Mouse (Mus musculus) heart, embryonic 16.5 days (tissue): ENCODE measurements around the gene Zfp366. TPM values are rescaled to one million over a fixed set of nuclear protein-coding genes. Genes with fewer than 3 reads are reported as not detected.

Experiments
- ATAC-seq: fragments of 200-750 bp; cut with Nextera tagmentation; replicated peaks from 2 replicates; pipeline ENCODE4 v1.8.0; 2017; ENCODE audit warnings: moderate number of reproducible peaks; ENCODE audit not compliant: insufficient read depth, low FRiP score; ENCODE audit errors: extremely low read depth
- H3K27ac ChIP-seq: fragments of 300-500 bp; sonication (generic); 2 replicates; pipeline ENCODE4 v1.5.1; 2014; ENCODE audit warnings: mild to moderate bottlenecking, low read length, control low read depth, moderate library complexity
- H3K27me3 ChIP-seq: fragments of 300-500 bp; sonication (generic); 2 replicates; pipeline ENCODE4 v1.6.1; 2014; ENCODE audit warnings: low read length, mixed read lengths; ENCODE audit not compliant: control insufficient read depth, insufficient read depth
- H3K36me3 ChIP-seq: fragments of 300-500 bp; sonication (generic); 2 replicates; pipeline ENCODE4 v1.6.1; 2014; ENCODE audit not compliant: control insufficient read depth, insufficient read depth
- H3K4me1 ChIP-seq: fragments of 300-500 bp; sonication (generic); 2 replicates; pipeline ENCODE4 v1.6.1; 2014; ENCODE audit warnings: low read length, mixed read lengths; ENCODE audit not compliant: control insufficient read depth, insufficient read depth
- H3K4me2 ChIP-seq: fragments of 300-500 bp; sonication (generic); 2 replicates; pipeline ENCODE4 v1.6.1; 2014; ENCODE audit warnings: low read depth, mild to moderate bottlenecking, control low read depth, low read length
- H3K4me3 ChIP-seq: fragments of 300-500 bp; sonication (generic); 2 replicates; pipeline ENCODE4 v1.5.1; 2014; ENCODE audit warnings: mild to moderate bottlenecking, control low read depth, low read length
- H3K9ac ChIP-seq: fragments of 300-500 bp; sonication (generic); 2 replicates; pipeline ENCODE4 v1.6.1; 2014; ENCODE audit warnings: low read length, control low read depth
- H3K9me3 ChIP-seq: fragments of 300-500 bp; sonication (generic); replicated peaks from 2 replicates; pipeline ENCODE4 v1.6.1; 2016; ENCODE audit warnings: low read length; ENCODE audit not compliant: control insufficient read depth
- WGBS: fragments of 180-500 bp; shearing (Covaris S2); extraction: QIAGEN DNeasy Blood & Tissue Kit; methylation state at CpG from one replicate; pipeline ENCODE4 v1.1.7; 2014; 5-methylcytosine and 5-hydroxymethylcytosine counted together
- polyA plus RNA-seq: library from polyadenylated mRNA; unstranded; fragments of >200 nt; fragmentation: Nextera tagmentation; extraction: Ambion mirVana; gene quantifications from 2 replicates; pipeline ENCODE4 v1.2.1, GENCODE M21; 2015

The Zfp366 gene
- polyA plus RNA-seq, 1 experiment from 2014 or later = 0.66 TPM

- Histone ChIP-seq H3K9me3 (no peaks in the 10 kb centered on the region), H3K9ac (no peak overlapping the region), H3K27me3 (no peaks in the 10 kb centered on the region), H3K4me3 (no peak overlapping the region), H3K4me2 (no peak overlapping the region), H3K4me1 (peaks cover 5% of the 10 kb centered on the region; the same call in 1 of the 2 replicates), H3K27ac (no peak overlapping the region), H3K36me3 (no peaks in the 10 kb centered on the region)
- WGBS = 88% methylated on average over 21 of the region's 21 CpGs
- ATAC-seq = no peak
These were observed 61.4 kb downstream of the Zfp366 start for GRCm38 (mm10) chr13:99245916-99246460.

- no peak overlapping the region for H3K27ac ChIP-seq
- peaks cover 6% of the 10 kb centered on the region for H3K9me3 ChIP-seq
- no peak overlapping the region for H3K9ac ChIP-seq
- H3K4me1 ChIP-seq = 0 out of 2 replicates have a peak, but pooled peaks cover 2% of the 10 kb centered on the region
- no peak overlapping the region for H3K4me2 ChIP-seq
- H3K27me3 ChIP-seq = no peaks in the 10 kb centered on the region
- no peaks in the 10 kb centered on the region; the same call in 1 of the 2 replicates for H3K36me3 ChIP-seq
- WGBS = 89% methylated on average over 2 of the region's 2 CpGs
- no peak for ATAC-seq
- H3K4me3 ChIP-seq = no peak overlapping the region
These were observed 66.2 kb downstream of the Zfp366 start for GRCm38 (mm10) chr13:99250806-99251205.

- 0 out of 2 replicates have a peak, but pooled peaks cover 2% of the 10 kb centered on the region for H3K4me1 ChIP-seq
- no peak for ATAC-seq
- no peak overlapping the region for H3K4me3 ChIP-seq
- 0 out of 2 replicates have a peak overlapping the region, but pooled peaks have one; percentile 67 for H3K27ac ChIP-seq
- H3K9ac ChIP-seq = no peak overlapping the region
- no peaks in the 10 kb centered on the region; the same call in 1 of the 2 replicates for H3K36me3 ChIP-seq
- H3K27me3 ChIP-seq = no peaks in the 10 kb centered on the region
- H3K4me2 ChIP-seq = no peak overlapping the region
- peaks cover 6% of the 10 kb centered on the region for H3K9me3 ChIP-seq
These were observed 69.6 kb downstream of the Zfp366 start for GRCm38 (mm10) chr13:99254215-99254614.

GRCm38 (mm10) chr13:99254781-99255180, 70.2 kb downstream of the Zfp366 start:
- Histone ChIP-seq H3K4me2 (no peak overlapping the region), H3K36me3 (no peaks in the 10 kb centered on the region; the same call in 1 of the 2 replicates), H3K27ac (peak overlapping the region; percentile 67), H3K4me3 (no peak overlapping the region), H3K27me3 (no peaks in the 10 kb centered on the region), H3K4me1 (0 out of 2 replicates have a peak, but pooled peaks cover 2% of the 10 kb centered on the region), H3K9me3 (peaks cover 6% of the 10 kb centered on the region), H3K9ac (no peak overlapping the region)
- peak; percentile 79 for ATAC-seq
- 38% methylated on average over 3 of the region's 3 CpGs for WGBS

GRCm38 (mm10) chr13:99256916-99257315, 72.3 kb downstream of the Zfp366 start:
- Histone ChIP-seq H3K9me3 (peaks cover 5% of the 10 kb centered on the region), H3K27ac (no peak overlapping the region), H3K9ac (no peak overlapping the region), H3K36me3 (no peaks in the 10 kb centered on the region; the same call in 1 of the 2 replicates), H3K4me3 (no peak overlapping the region), H3K4me2 (no peak overlapping the region), H3K4me1 (0 out of 2 replicates have a peak, but pooled peaks cover 2% of the 10 kb centered on the region), H3K27me3 (no peaks in the 10 kb centered on the region)
- 88% methylated on average over 4 of the region's 4 CpGs for whole genome bisulfite sequencing
- no peak for ATAC-seq

DNA sequence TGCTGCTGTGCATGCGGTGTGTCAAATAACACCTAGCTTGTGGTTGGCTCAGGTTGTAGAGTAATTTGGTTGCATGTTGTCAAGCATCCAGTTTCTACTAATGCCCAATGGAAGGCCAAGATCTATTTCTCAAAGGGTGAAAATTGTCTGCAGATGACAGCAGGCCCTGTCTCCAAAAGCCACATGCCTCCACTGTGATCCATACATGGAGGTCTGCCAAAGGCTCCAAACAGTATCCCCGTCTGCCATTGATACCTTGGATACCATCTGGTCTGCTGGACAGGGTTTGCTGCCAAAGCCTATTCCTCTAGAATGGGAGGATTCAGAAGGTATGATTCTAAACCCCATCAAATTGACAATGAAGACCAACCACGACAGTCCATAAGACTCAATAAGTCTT, 74.1 kb downstream of the Zfp366 start:
- Histone ChIP-seq H3K27ac (no peak overlapping the region), H3K27me3 (no peaks in the 10 kb centered on the region), H3K4me1 (0 out of 2 replicates have a peak, but pooled peaks cover 2% of the 10 kb centered on the region), H3K36me3 (no peaks in the 10 kb centered on the region), H3K9ac (no peak overlapping the region), H3K9me3 (no peaks in the 10 kb centered on the region), H3K4me2 (no peak overlapping the region), H3K4me3 (no peak overlapping the region)
- 90% methylated on average over 3 of the region's 3 CpGs for WGBS
- ATAC-seq = no peak

GRCm38 (mm10) chr13:99259502-99260174, 75.0 kb downstream of the Zfp366 start:
- no peak for ATAC-seq
- H3K9ac ChIP-seq = no peak overlapping the region
- no peaks in the 10 kb centered on the region for H3K27me3 ChIP-seq
- no peaks in the 10 kb centered on the region for H3K9me3 ChIP-seq
- WGBS = 73% methylated on average over 15 of the region's 15 CpGs
- no peaks in the 10 kb centered on the region for H3K36me3 ChIP-seq
- H3K4me3 ChIP-seq = no peak overlapping the region
- no peaks in the 10 kb centered on the region for H3K4me1 ChIP-seq
- no peak overlapping the region for H3K27ac ChIP-seq
- H3K4me2 ChIP-seq = no peak overlapping the region

DNA sequence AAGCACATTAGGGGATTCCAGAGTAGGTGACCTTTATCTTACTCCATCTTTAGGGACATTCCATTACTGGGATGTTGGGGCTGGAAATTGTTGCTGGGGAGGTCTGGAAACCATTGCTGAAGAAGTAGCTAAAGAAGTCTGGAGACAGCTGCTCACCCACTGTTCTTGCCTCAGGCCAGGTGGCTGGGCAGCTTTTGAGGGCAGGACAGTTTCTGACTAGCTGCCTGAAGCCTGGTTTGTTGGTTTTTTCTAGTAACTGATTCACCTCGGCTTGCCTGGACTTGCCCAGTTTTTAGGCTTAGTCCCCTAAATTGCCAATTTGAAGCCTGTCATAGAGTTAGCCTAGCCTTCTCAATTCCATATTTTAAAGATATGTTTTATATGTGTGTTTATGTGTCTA, 77.8 kb downstream of the Zfp366 start:
- Histone ChIP-seq H3K4me1 (no peaks in the 10 kb centered on the region), H3K4me3 (no peak overlapping the region), H3K4me2 (no peak overlapping the region), H3K9ac (no peak overlapping the region), H3K27me3 (no peaks in the 10 kb centered on the region), H3K36me3 (no peaks in the 10 kb centered on the region), H3K9me3 (no peaks in the 10 kb centered on the region), H3K27ac (no peak overlapping the region)
- 71% methylated on average over 1 of the region's 1 CpGs for WGBS
- ATAC-seq = no peak

GRCm38 (mm10) chr13:99263159-99263783, 78.6 kb downstream of the Zfp366 start:
- Histone ChIP-seq H3K27me3 (no peaks in the 10 kb centered on the region), H3K4me2 (no peak overlapping the region), H3K4me3 (no peak overlapping the region), H3K27ac (no peak overlapping the region), H3K9ac (no peak overlapping the region), H3K36me3 (no peaks in the 10 kb centered on the region), H3K9me3 (no peaks in the 10 kb centered on the region), H3K4me1 (no peaks in the 10 kb centered on the region)
- WGBS = 75% methylated on average over 4 of the region's 4 CpGs
- ATAC-seq = no peak
